Comparison of ENCODE assay signal across 22 mouse cellular contexts in the genomic region with DNA sequence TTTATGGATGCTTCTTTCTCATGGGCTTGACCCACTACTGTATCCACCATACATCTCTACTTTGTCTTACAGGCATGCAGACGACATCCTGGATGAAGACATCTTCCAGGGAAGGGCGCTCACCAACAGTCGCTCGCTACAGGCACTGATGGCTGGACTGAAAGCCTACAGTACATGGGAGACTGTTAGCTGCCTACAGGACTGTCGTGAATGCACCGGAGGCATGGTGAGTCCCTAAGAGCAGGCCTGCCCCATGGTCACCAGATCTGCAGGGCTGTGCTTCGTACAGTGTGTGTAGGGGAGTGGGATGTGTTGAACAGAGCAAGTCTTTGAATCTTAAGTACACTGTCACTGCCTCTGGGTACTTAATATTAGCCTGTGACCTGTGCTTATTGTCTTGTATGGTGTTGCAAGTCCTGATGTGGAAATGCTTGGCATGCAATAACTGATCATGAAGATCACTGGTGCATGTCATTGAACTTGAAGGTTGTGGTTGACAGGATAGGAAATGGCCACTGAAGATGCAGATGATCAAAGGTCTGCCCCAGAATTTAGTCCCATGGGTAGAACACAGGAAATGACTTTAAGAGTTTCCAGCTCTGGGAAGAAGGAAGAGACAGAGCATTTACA.
DNase-seq lines count a peak whose midpoint lies in the region; ATAC-seq and TF ChIP-seq lines count a peak whose summit lies in the region.
"Had no signal": no experiment of that assay in that cellular context is flagged by ENCODE, and none has a peak within 500 bp of the region (broad histone marks: within the 10 kb centered on the region; RNA-seq: fewer than 3 reads in every experiment).

No protein-coding gene starts in this region.

- H3K4me1 ChIP-seq in heart, embryonic 10.5 days = peaks cover 8% of the 10 kb centered on the region
- peaks cover 6% of the 10 kb centered on the region for H3K4me1 ChIP-seq in liver, adult 2 months (ENCODE audit: control insufficient read depth, insufficient read depth, low read length)
- H3K4me1 ChIP-seq in liver, embryonic 11.5 days (replicated peaks; ENCODE audit: control insufficient read depth, insufficient read depth, low read length) = no peaks in the 10 kb centered on the region
- peaks cover 9% of the 10 kb centered on the region for H3K4me1 ChIP-seq in megakaryocyte, embryonic 14.5 days
- H3K4me1 ChIP-seq: embryonic facial prominence, embryonic 15.5 days; forebrain, embryonic 15.5 days; heart, embryonic 12.5 days; hindbrain, embryonic 12.5 days had no signal

- H3K4me3 ChIP-seq in heart, embryonic 10.5 days = no peak overlapping the region
- H3K4me3 ChIP-seq in liver, adult 2 months (ENCODE audit: insufficient read depth, low read depth, low read length) = no peak overlapping the region
- H3K4me3 ChIP-seq in liver, embryonic 11.5 days (ENCODE audit: low read depth, low read length) = no peak overlapping the region
- H3K4me3 ChIP-seq in megakaryocyte, embryonic 14.5 days (replicated peaks) = peak overlapping the region; percentile 15
- H3K4me3 ChIP-seq: embryonic facial prominence, embryonic 15.5 days; erythroblast, embryonic 14.5 days; forebrain, embryonic 15.5 days; heart, adult 2 months; heart, embryonic 12.5 days; hindbrain, embryonic 12.5 days had no signal

- ATAC-seq in liver, embryonic 11.5 days (replicated peaks; ENCODE audit: low FRiP score) = no peak
- ATAC-seq in megakaryocyte, adult 5-6 weeks (ENCODE audit: poor library complexity, severe bottlenecking) = no peak
- ATAC-seq: forebrain, embryonic 15.5 days; hindbrain, embryonic 16.5 days; inflammation-experienced regulatory T-cells, adult 6 months had no signal

- H3K36me3 ChIP-seq in heart, embryonic 10.5 days = no peaks in the 10 kb centered on the region
- H3K36me3 ChIP-seq in liver, adult 2 months (ENCODE audit: control insufficient read depth, insufficient read depth, low read length) = no peaks in the 10 kb centered on the region
- H3K36me3 ChIP-seq in liver, embryonic 11.5 days (ENCODE audit: control insufficient read depth, insufficient read depth, low read length) = no peaks in the 10 kb centered on the region
- no peaks in the 10 kb centered on the region for H3K36me3 ChIP-seq in megakaryocyte, embryonic 14.5 days (replicated peaks; ENCODE audit: low read length)
- H3K36me3 ChIP-seq: embryonic facial prominence, embryonic 15.5 days; forebrain, embryonic 15.5 days; heart, embryonic 12.5 days; hindbrain, embryonic 12.5 days had no signal

- no peak overlapping the region for H3K4me2 ChIP-seq in liver, embryonic 11.5 days
- H3K4me2 ChIP-seq: embryonic facial prominence, embryonic 15.5 days; forebrain, embryonic 15.5 days; heart, embryonic 12.5 days; hindbrain, embryonic 12.5 days had no signal

- TF ChIP-seq POLR2A in liver, adult 2 months (IDR thresholded peaks at IDR 0.05; ENCODE audit: extremely low read depth, insufficient read depth, low read length) = no peak

- H3K9ac ChIP-seq in liver, adult 2 months (ENCODE audit: low read depth, low read length) = no peak overlapping the region
- no peak overlapping the region for H3K9ac ChIP-seq in liver, embryonic 11.5 days (ENCODE audit: low read depth, low read length)
- H3K9ac ChIP-seq: embryonic facial prominence, embryonic 15.5 days; forebrain, embryonic 15.5 days; heart, embryonic 12.5 days; hindbrain, embryonic 12.5 days had no signal

- no peaks in the 10 kb centered on the region for H3K79me2 ChIP-seq in liver, adult 2 months (ENCODE audit: control insufficient read depth, insufficient read depth, low read length)

- DNase-seq in adrenal gland, adult 8-10 months = peak; percentile 46
- no peak for DNase-seq in adrenal gland, postnatal 10 days
- DNase-seq in heart, embryonic 10.5 days (ENCODE audit: low spot score) = peak; percentile 63
- no peak for DNase-seq in heart, postnatal 36 days
- peak; percentile 87 for DNase-seq in liver, adult 2 months (ENCODE audit: extremely low read depth, low read depth, low spot score)
- no peak for DNase-seq in liver, embryonic 11.5 days (ENCODE audit: low spot score)
- DNase-seq: cerebellum, adult 11 months; cerebellum, adult 8-10 months; cerebellum, postnatal 14 days; embryo, embryonic 11 days; gastrocnemius, postnatal 36 days; heart, adult 2 months; heart, postnatal 4 days had no signal

- no peak overlapping the region for H3K27ac ChIP-seq in heart, embryonic 10.5 days
- no peak overlapping the region for H3K27ac ChIP-seq in liver, adult 2 months (replicated peaks; ENCODE audit: insufficient read depth, low read depth, low read length)
- H3K27ac ChIP-seq in liver, embryonic 11.5 days (ENCODE audit: low read depth, low read length) = no peak overlapping the region
- H3K27ac ChIP-seq: embryonic facial prominence, embryonic 15.5 days; forebrain, embryonic 15.5 days; heart, adult 2 months; hindbrain, embryonic 12.5 days had no signal

- WGBS in heart, embryonic 10.5 days = 88% methylated on average over 7 of the region's 7 CpGs
- WGBS in liver, adult 2 months = 93% methylated on average over 7 of the region's 7 CpGs
- WGBS in liver, embryonic 11.5 days = 79% methylated on average over 7 of the region's 7 CpGs

- intact Hi-C loops in heart, postnatal 36 days (cut with DNase I) = no loop called here

- TF ChIP-seq CTCF in liver, adult 2 months (IDR thresholded peaks at IDR 0.05; ENCODE audit: low read depth, low read length) = no peak

- H3K9me3 ChIP-seq in heart, embryonic 10.5 days = no peaks in the 10 kb centered on the region
- no peaks in the 10 kb centered on the region for H3K9me3 ChIP-seq in liver, embryonic 11.5 days (ENCODE audit: control insufficient read depth, low read length)
- H3K9me3 ChIP-seq in megakaryocyte, embryonic 14.5 days = no peaks in the 10 kb centered on the region
- H3K9me3 ChIP-seq: embryonic facial prominence, embryonic 15.5 days; forebrain, embryonic 15.5 days; heart, embryonic 12.5 days; hindbrain, embryonic 12.5 days had no signal

- H3K27me3 ChIP-seq in heart, embryonic 10.5 days (ENCODE audit: insufficient read depth, poor library complexity, severe bottlenecking) = no peaks in the 10 kb centered on the region
- H3K27me3 ChIP-seq in liver, adult 2 months (ENCODE audit: control insufficient read depth, insufficient read depth, low read length) = no peaks in the 10 kb centered on the region
- H3K27me3 ChIP-seq in liver, embryonic 11.5 days (replicated peaks; ENCODE audit: control insufficient read depth, insufficient read depth, low read length) = no peaks in the 10 kb centered on the region
- H3K27me3 ChIP-seq in megakaryocyte, embryonic 14.5 days (replicated peaks) = peaks cover 35% of the 10 kb centered on the region
- H3K27me3 ChIP-seq: embryonic facial prominence, embryonic 15.5 days; forebrain, embryonic 15.5 days; hindbrain, embryonic 12.5 days had no signal

Comparison
In these comparisons a context has a peak if more than half of its experiments do, and no peak if none do; other contexts are left out.
1. DNase-seq: peak in adrenal gland, adult 8-10 months (single experiment), heart, embryonic 10.5 days (single experiment) and liver, adult 2 months (single experiment); none in adrenal gland, postnatal 10 days (single experiment), heart, postnatal 36 days (0 of 2) and liver, embryonic 11.5 days (single experiment).